Mouse (Mus musculus): ENCODE results near the gene D6Ertd527e. TPM values are rescaled to one million over a fixed set of nuclear protein-coding genes. Genes with fewer than 3 reads are reported as not detected.

Gene D6Ertd527e
- polyA plus RNA-seq (2014; fragmentation: Nextera tagmentation; extraction: Ambion mirVana) = 0.13 and 0.17 TPM in 2 replicates

DNA sequence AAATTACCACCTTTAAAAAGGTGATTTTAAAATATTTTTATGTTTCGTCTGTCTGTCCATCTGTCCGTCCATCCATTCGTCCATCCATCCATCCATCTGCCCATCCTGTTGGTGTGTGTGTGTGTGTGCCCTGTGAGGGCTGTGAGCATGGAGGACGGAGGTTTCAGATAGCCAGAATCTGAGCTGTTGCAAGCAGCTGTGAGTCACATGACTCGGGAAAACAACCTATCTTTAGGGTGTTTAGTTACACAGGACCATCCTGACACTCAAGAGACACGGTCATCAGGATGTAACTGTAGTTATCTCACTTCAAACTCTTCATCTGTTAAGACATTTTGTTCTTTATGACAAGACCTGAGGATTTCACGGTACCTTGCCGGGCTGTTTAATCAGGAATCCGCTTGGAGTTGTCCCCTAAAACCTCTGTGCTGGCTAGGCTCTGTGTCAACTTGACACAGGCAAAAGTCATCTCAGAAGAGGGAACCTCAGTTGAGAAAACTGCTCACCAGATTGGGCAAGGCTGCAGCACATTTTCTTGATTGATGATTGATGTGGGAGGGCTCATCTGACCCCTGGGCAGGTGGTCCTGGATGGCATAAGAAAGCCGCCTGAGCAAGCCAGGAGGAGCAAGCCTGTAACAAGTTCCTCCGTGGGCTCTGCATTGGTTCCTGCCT lies at the start of gene D6Ertd527e:
D6Ertd527e (plus strand) TSS at position 624 of the 674 bp plus-strand sequence.
- Histone ChIP-seq H3K36me3 (ENCODE audit: control insufficient read depth, insufficient read depth, low read length) (no peaks in the 10 kb centered on the region), H3K4me1 (ENCODE audit: control insufficient read depth, insufficient read depth, low read length) (peaks cover 11% of the 10 kb centered on the region), H3K27me3 (ENCODE audit: control insufficient read depth, insufficient read depth, low read length) (no peaks in the 10 kb centered on the region), H3K9ac (ENCODE audit: low read depth, low read length) (no peak within 1 kb of the TSS), H3K4me3 (ENCODE audit: low read depth, low read length) (no peak within 1 kb of the TSS), H3K9me3 (replicated peaks; ENCODE audit: control insufficient read depth, low read length) (no peaks in the 10 kb centered on the region), H3K4me2 (no peak within 1 kb of the TSS), H3K27ac (ENCODE audit: low read depth, low read length) (no peak within 1 kb of the TSS)
- ATAC-seq (replicated peaks; ENCODE audit: insufficient number of reproducible peaks, low FRiP score, low TSS enrichment) = no peak
- WGBS (ENCODE audit: insufficient replicate concordance) = 66% methylated on average over 11 of the region's 11 CpGs

GRCm38 (mm10) chr6:87059754-87060153 lies 44.8 kb upstream of the D6Ertd527e start:
- ATAC-seq (replicated peaks; ENCODE audit: insufficient number of reproducible peaks, low FRiP score, low TSS enrichment) = no peak
- no peaks in the 10 kb centered on the region for H3K9me3 ChIP-seq (replicated peaks; ENCODE audit: control insufficient read depth, low read length)
- WGBS (ENCODE audit: insufficient replicate concordance) = 93% methylated on average over 1 of the region's 1 CpGs
- no peaks in the 10 kb centered on the region for H3K27me3 ChIP-seq (ENCODE audit: control insufficient read depth, insufficient read depth, low read length)
- H3K36me3 ChIP-seq (ENCODE audit: control insufficient read depth, insufficient read depth, low read length) = peaks cover 38% of the 10 kb centered on the region
- no peak overlapping the region for H3K4me2 ChIP-seq
- no peak overlapping the region for H3K27ac ChIP-seq (ENCODE audit: low read depth, low read length)
- no peak overlapping the region for H3K9ac ChIP-seq (ENCODE audit: low read depth, low read length)
- H3K4me3 ChIP-seq (ENCODE audit: low read depth, low read length) = no peak overlapping the region
- no peaks in the 10 kb centered on the region for H3K4me1 ChIP-seq (ENCODE audit: control insufficient read depth, insufficient read depth, low read length)

GRCm38 (mm10) chr6:87063586-87063985 lies 41.0 kb upstream of the D6Ertd527e start:
- no peak overlapping the region for H3K4me3 ChIP-seq (ENCODE audit: low read depth, low read length)
- H3K9ac ChIP-seq (ENCODE audit: low read depth, low read length) = no peak overlapping the region
- no peak overlapping the region for H3K27ac ChIP-seq (ENCODE audit: low read depth, low read length)
- H3K4me1 ChIP-seq (ENCODE audit: control insufficient read depth, insufficient read depth, low read length) = peaks cover 1% of the 10 kb centered on the region; the same call in 1 of the 2 replicates
- 95% methylated on average over 4 of the region's 4 CpGs for WGBS (ENCODE audit: insufficient replicate concordance)
- H3K36me3 ChIP-seq (ENCODE audit: control insufficient read depth, insufficient read depth, low read length) = peaks cover 33% of the 10 kb centered on the region
- no peak for ATAC-seq (replicated peaks; ENCODE audit: insufficient number of reproducible peaks, low FRiP score, low TSS enrichment)
- no peaks in the 10 kb centered on the region for H3K9me3 ChIP-seq (replicated peaks; ENCODE audit: control insufficient read depth, low read length)
- H3K27me3 ChIP-seq (ENCODE audit: control insufficient read depth, insufficient read depth, low read length) = no peaks in the 10 kb centered on the region
- H3K4me2 ChIP-seq = no peak overlapping the region

GRCm38 (mm10) chr6:87068209-87068608 lies 36.3 kb upstream of the D6Ertd527e start:
- Histone ChIP-seq H3K27ac (ENCODE audit: low read depth, low read length) (no peak overlapping the region), H3K36me3 (ENCODE audit: control insufficient read depth, insufficient read depth, low read length) (peaks cover 31% of the 10 kb centered on the region), H3K4me3 (ENCODE audit: low read depth, low read length) (no peak overlapping the region), H3K4me1 (ENCODE audit: control insufficient read depth, insufficient read depth, low read length) (peaks cover 12% of the 10 kb centered on the region), H3K9ac (ENCODE audit: low read depth, low read length) (no peak overlapping the region), H3K27me3 (ENCODE audit: control insufficient read depth, insufficient read depth, low read length) (no peaks in the 10 kb centered on the region), H3K4me2 (no peak overlapping the region), H3K9me3 (replicated peaks; ENCODE audit: control insufficient read depth, low read length) (no peaks in the 10 kb centered on the region)
- ATAC-seq (replicated peaks; ENCODE audit: insufficient number of reproducible peaks, low FRiP score, low TSS enrichment) = no peak
- WGBS (ENCODE audit: insufficient replicate concordance) = 86% methylated on average over 2 of the region's 2 CpGs

- 64% methylated on average over 7 of the region's 7 CpGs for WGBS (ENCODE audit: insufficient replicate concordance)
- Histone ChIP-seq H3K9ac (ENCODE audit: low read depth, low read length) (no peak overlapping the region), H3K36me3 (ENCODE audit: control insufficient read depth, insufficient read depth, low read length) (peaks cover 25% of the 10 kb centered on the region), H3K9me3 (replicated peaks; ENCODE audit: control insufficient read depth, low read length) (no peaks in the 10 kb centered on the region), H3K27ac (ENCODE audit: low read depth, low read length) (no peak overlapping the region), H3K4me1 (ENCODE audit: control insufficient read depth, insufficient read depth, low read length) (peaks cover 14% of the 10 kb centered on the region), H3K4me2 (no peak overlapping the region), H3K27me3 (ENCODE audit: control insufficient read depth, insufficient read depth, low read length) (no peaks in the 10 kb centered on the region), H3K4me3 (ENCODE audit: low read depth, low read length) (no peak overlapping the region)
- no peak for ATAC-seq (replicated peaks; ENCODE audit: insufficient number of reproducible peaks, low FRiP score, low TSS enrichment)
Measured at GRCm38 (mm10) chr6:87069195-87069900, 35.2 kb upstream of the D6Ertd527e start.

DNA sequence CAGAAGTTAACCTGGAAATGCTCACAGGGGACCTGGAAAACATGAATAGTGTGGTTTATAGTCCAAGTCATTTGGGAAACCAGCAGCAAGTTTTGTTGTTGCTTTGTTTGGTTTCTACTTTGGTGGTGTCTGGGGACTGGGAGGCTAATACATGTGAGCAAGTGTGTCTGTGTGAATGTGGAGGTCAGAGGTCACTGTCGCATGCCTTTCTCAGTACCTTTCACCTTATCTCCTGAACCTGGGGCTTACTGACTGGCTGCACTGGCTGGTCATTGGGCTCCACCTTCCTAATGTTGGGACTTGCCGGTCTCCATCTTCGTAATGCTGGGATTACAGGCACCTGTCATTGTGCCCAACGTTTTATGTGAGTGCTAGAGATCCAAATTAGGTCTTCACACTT lies 33.9 kb upstream of the D6Ertd527e start:
- 83% methylated on average over 4 of the region's 4 CpGs for WGBS (ENCODE audit: insufficient replicate concordance)
- no peaks in the 10 kb centered on the region for H3K9me3 ChIP-seq (replicated peaks; ENCODE audit: control insufficient read depth, low read length)
- H3K9ac ChIP-seq (ENCODE audit: low read depth, low read length) = no peak overlapping the region
- peaks cover 21% of the 10 kb centered on the region; the same call in 1 of the 2 replicates for H3K36me3 ChIP-seq (ENCODE audit: control insufficient read depth, insufficient read depth, low read length)
- H3K4me1 ChIP-seq (ENCODE audit: control insufficient read depth, insufficient read depth, low read length) = peaks cover 14% of the 10 kb centered on the region
- no peak overlapping the region for H3K27ac ChIP-seq (ENCODE audit: low read depth, low read length)
- no peaks in the 10 kb centered on the region for H3K27me3 ChIP-seq (ENCODE audit: control insufficient read depth, insufficient read depth, low read length)
- no peak overlapping the region for H3K4me3 ChIP-seq (ENCODE audit: low read depth, low read length)
- H3K4me2 ChIP-seq = no peak overlapping the region
- no peak for ATAC-seq (replicated peaks; ENCODE audit: insufficient number of reproducible peaks, low FRiP score, low TSS enrichment)

GRCm38 (mm10) chr6:87072759-87073158 lies 31.8 kb upstream of the D6Ertd527e start:
- no peak for ATAC-seq (replicated peaks; ENCODE audit: insufficient number of reproducible peaks, low FRiP score, low TSS enrichment)
- no peak overlapping the region for H3K4me3 ChIP-seq (ENCODE audit: low read depth, low read length)
- no peak overlapping the region for H3K9ac ChIP-seq (ENCODE audit: low read depth, low read length)
- WGBS (ENCODE audit: insufficient replicate concordance) = 15% methylated on average over 4 of the region's 4 CpGs
- no peaks in the 10 kb centered on the region for H3K27me3 ChIP-seq (ENCODE audit: control insufficient read depth, insufficient read depth, low read length)
- peaks cover 21% of the 10 kb centered on the region for H3K36me3 ChIP-seq (ENCODE audit: control insufficient read depth, insufficient read depth, low read length)
- H3K4me1 ChIP-seq (ENCODE audit: control insufficient read depth, insufficient read depth, low read length) = peaks cover 14% of the 10 kb centered on the region
- no peak overlapping the region for H3K4me2 ChIP-seq
- H3K27ac ChIP-seq (ENCODE audit: low read depth, low read length) = peak overlapping the region; percentile 51; the same call in 1 of the 2 replicates
- no peaks in the 10 kb centered on the region for H3K9me3 ChIP-seq (replicated peaks; ENCODE audit: control insufficient read depth, low read length)

- peaks cover 24% of the 10 kb centered on the region for H3K36me3 ChIP-seq (ENCODE audit: control insufficient read depth, insufficient read depth, low read length)
- H3K27me3 ChIP-seq (ENCODE audit: control insufficient read depth, insufficient read depth, low read length) = no peaks in the 10 kb centered on the region
- H3K4me1 ChIP-seq (ENCODE audit: control insufficient read depth, insufficient read depth, low read length) = peaks cover 8% of the 10 kb centered on the region
- WGBS (ENCODE audit: insufficient replicate concordance) = 55% methylated on average over 3 of the region's 3 CpGs
- H3K9me3 ChIP-seq (replicated peaks; ENCODE audit: control insufficient read depth, low read length) = no peaks in the 10 kb centered on the region
- no peak overlapping the region for H3K9ac ChIP-seq (ENCODE audit: low read depth, low read length)
- H3K27ac ChIP-seq (ENCODE audit: low read depth, low read length) = no peak overlapping the region; the same call in 1 of the 2 replicates
- no peak for ATAC-seq (replicated peaks; ENCODE audit: insufficient number of reproducible peaks, low FRiP score, low TSS enrichment)
- H3K4me2 ChIP-seq = no peak overlapping the region
- no peak overlapping the region for H3K4me3 ChIP-seq (ENCODE audit: low read depth, low read length)
Measured at GRCm38 (mm10) chr6:87075092-87075685, 29.4 kb upstream of the D6Ertd527e start.
